Mouse (Mus musculus) liver, embryonic 13.5 days (tissue): Measurements from ENCODE around the gene Npvf. TPM values are rescaled to one million over a fixed set of nuclear protein-coding genes. Genes with fewer than 3 reads are reported as not detected.

Source experiments
- ATAC-seq: fragments of 200-750 bp; cut with Nextera tagmentation; 2 replicates; pipeline ENCODE4 v1.8.0; 2017; ENCODE audit warnings: low read depth, mild to moderate bottlenecking, moderate number of reproducible peaks, moderate library complexity
- DNase-seq: peaks from one replicate; pipeline ENCODE4 v3.0.0; 2022
- H3K27ac ChIP-seq: fragments of 300-500 bp; sonication (generic); 2 replicates; pipeline ENCODE4 v1.5.1; 2015; ENCODE audit warnings: moderate library complexity, mild to moderate bottlenecking, inconsistent platforms
- H3K27me3 ChIP-seq: fragments of 300-500 bp; sonication (generic); 2 replicates; pipeline ENCODE4 v1.6.1; 2015; ENCODE audit warnings: mild to moderate bottlenecking, inconsistent platforms
- H3K36me3 ChIP-seq: fragments of 300-500 bp; sonication (generic); 2 replicates; pipeline ENCODE4 v1.6.1; 2015; ENCODE audit warnings: mild to moderate bottlenecking, inconsistent platforms
- H3K4me1 ChIP-seq: fragments of 300-500 bp; sonication (generic); replicated peaks from 2 replicates; pipeline ENCODE4 v1.6.1; 2015; ENCODE audit warnings: inconsistent platforms
- H3K4me2 ChIP-seq: fragments of 300-500 bp; sonication (generic); 2 replicates; pipeline ENCODE4 v1.6.1; 2015; ENCODE audit warnings: inconsistent platforms, mild to moderate bottlenecking, moderate library complexity
- H3K4me3 ChIP-seq: fragments of 300-500 bp; sonication (generic); replicated peaks from 2 replicates; pipeline ENCODE4 v1.5.1; 2015; ENCODE audit warnings: mild to moderate bottlenecking, inconsistent platforms
- H3K9ac ChIP-seq: fragments of 300-500 bp; sonication (generic); 2 replicates; pipeline ENCODE4 v1.6.1; 2015; ENCODE audit warnings: mild to moderate bottlenecking, inconsistent platforms
- H3K9me3 ChIP-seq: fragments of 300-500 bp; sonication (generic); replicated peaks from 2 replicates; pipeline ENCODE4 v1.6.1; 2016; ENCODE audit warnings: inconsistent platforms
- WGBS: fragments of 180-500 bp; shearing (Covaris S2); methylation state at CpG from one replicate; pipeline ENCODE4 v1.1.7; 2015; ENCODE audit not compliant: insufficient replicate concordance; 5-methylcytosine and 5-hydroxymethylcytosine counted together
- polyA plus RNA-seq: library from polyadenylated mRNA; unstranded; fragments of >200 nt; fragmentation: Nextera tagmentation; extraction: Ambion mirVana; gene quantifications from 2 replicates; pipeline ENCODE4 v1.2.1, GENCODE M21; 2015

The Npvf gene
- polyA plus RNA-seq, 1 experiment from 2014 or later: not detected

DNA sequence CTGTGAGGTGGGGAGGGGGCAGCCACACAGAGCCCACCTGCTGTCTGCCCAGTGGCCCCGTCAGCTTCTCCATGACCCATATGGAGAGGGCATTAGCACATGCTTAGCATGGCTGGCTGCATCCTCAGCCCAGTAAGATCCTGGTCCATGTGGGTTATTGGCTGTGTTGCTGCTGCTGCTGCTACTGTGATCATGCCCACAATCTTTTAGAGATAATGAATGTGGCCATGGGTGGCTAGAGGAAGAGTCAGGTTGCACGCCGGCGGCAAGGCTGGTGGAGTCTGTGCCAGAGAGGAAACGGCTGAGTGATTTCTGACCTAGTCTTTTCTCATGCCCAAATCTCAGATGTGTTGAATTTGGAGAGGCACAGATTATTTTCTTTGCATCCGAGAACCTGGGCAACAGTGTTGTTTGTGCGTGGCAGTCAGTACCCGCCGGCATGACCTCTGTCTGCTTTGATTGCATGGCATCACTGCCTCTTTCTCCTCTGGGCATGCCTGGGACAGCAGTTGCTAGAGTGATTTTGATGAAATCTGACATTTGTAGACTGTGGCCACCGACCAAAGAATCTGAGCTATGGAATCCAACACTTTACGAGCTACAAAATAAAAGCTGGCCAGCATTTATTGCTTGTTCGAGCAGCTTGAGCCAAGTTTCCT is 8.8 kb upstream of the Npvf start:
- no peak for ATAC-seq
- no peaks in the 10 kb centered on the region for H3K36me3 ChIP-seq
- H3K9ac ChIP-seq: no peak overlapping the region
- no peak for DNase-seq
- no peak overlapping the region for H3K27ac ChIP-seq
- H3K4me1 ChIP-seq: no peaks in the 10 kb centered on the region
- no peak overlapping the region for H3K4me2 ChIP-seq
- H3K9me3 ChIP-seq: no peaks in the 10 kb centered on the region
- no peaks in the 10 kb centered on the region for H3K27me3 ChIP-seq
- 67% methylated on average over 12 of the region's 12 CpGs for WGBS
- H3K4me3 ChIP-seq: no peak overlapping the region

- no peaks in the 10 kb centered on the region for H3K36me3 ChIP-seq
- WGBS: 55% methylated on average over 7 of the region's 7 CpGs
- no peak for DNase-seq
- no peak for ATAC-seq
- H3K9me3 ChIP-seq: no peaks in the 10 kb centered on the region
- H3K9ac ChIP-seq: no peak overlapping the region
- no peak overlapping the region for H3K27ac ChIP-seq
- H3K4me3 ChIP-seq: no peak overlapping the region
- H3K4me2 ChIP-seq: no peak overlapping the region
- H3K4me1 ChIP-seq: no peaks in the 10 kb centered on the region
- no peaks in the 10 kb centered on the region for H3K27me3 ChIP-seq
Observed at GRCm38 (mm10) chr6:50661729-50662128, 7.5 kb upstream of the Npvf start.

DNA sequence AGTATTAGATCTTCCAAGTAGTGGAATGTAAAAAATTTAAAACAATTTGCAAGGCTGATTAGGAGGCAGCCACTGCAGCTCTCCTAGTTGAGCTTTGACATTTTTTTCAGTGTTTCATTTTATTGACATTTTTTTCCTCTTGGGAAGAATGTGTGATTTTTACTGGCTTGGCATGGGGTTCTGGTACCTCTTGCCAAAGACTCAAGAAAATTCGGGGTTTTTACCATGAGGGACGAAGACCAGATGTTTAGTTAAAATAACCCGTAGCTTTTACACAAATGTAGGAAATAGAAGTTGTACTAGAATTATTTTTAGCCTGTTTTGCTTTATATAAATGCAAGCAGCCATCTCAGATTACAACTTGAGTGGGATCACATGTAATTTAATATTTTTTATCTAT is 4.2 kb upstream of the Npvf start:
- whole genome bisulfite sequencing: 59% methylated on average over 3 of the region's 3 CpGs
- H3K27me3 ChIP-seq: no peaks in the 10 kb centered on the region
- no peak overlapping the region for H3K4me2 ChIP-seq
- no peak overlapping the region for H3K9ac ChIP-seq
- no peak overlapping the region for H3K27ac ChIP-seq
- DNase-seq (no peak), ATAC-seq (no peak)
- no peaks in the 10 kb centered on the region for H3K4me1 ChIP-seq
- H3K36me3 ChIP-seq: no peaks in the 10 kb centered on the region
- H3K4me3 ChIP-seq: no peak overlapping the region
- no peaks in the 10 kb centered on the region for H3K9me3 ChIP-seq

DNA sequence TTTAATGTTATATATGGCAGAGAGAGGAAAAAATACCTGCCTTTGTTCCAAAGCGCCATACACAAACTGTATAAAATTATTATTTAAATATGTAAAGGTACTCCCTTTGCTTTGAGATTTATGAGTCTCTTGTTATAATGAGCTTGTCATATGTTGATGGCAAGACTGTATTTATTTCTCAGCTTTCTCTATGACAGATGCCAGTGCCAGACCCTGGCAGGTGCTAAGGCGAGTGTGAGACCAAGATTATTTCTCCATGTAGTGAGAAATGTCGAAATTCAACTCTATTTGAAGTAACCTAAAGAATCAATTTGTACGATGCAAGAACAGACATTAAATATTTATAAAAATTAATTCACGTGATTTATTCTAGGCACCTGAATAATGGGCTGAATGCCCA is 3.8 kb upstream of the Npvf start:
- Histone ChIP-seq H3K4me1 (no peaks in the 10 kb centered on the region), H3K36me3 (no peaks in the 10 kb centered on the region), H3K27ac (no peak overlapping the region), H3K4me3 (no peak overlapping the region), H3K4me2 (no peak overlapping the region), H3K9me3 (no peaks in the 10 kb centered on the region), H3K27me3 (no peaks in the 10 kb centered on the region), H3K9ac (no peak overlapping the region)
- WGBS: 56% methylated on average over 5 of the region's 5 CpGs
- no peak for DNase-seq
- no peak for ATAC-seq

- Histone ChIP-seq H3K36me3 (no peaks in the 10 kb centered on the region), H3K9ac (no peak overlapping the region), H3K27ac (no peak overlapping the region), H3K27me3 (no peaks in the 10 kb centered on the region), H3K4me1 (no peaks in the 10 kb centered on the region), H3K4me3 (no peak overlapping the region), H3K9me3 (no peaks in the 10 kb centered on the region), H3K4me2 (no peak overlapping the region)
- DNase-seq (no peak), ATAC-seq (no peak)
- 77% methylated on average over 1 of the region's 1 CpGs for WGBS
Observed at GRCm38 (mm10) chr6:50656426-50656825, 2.2 kb upstream of the Npvf start.

DNA sequence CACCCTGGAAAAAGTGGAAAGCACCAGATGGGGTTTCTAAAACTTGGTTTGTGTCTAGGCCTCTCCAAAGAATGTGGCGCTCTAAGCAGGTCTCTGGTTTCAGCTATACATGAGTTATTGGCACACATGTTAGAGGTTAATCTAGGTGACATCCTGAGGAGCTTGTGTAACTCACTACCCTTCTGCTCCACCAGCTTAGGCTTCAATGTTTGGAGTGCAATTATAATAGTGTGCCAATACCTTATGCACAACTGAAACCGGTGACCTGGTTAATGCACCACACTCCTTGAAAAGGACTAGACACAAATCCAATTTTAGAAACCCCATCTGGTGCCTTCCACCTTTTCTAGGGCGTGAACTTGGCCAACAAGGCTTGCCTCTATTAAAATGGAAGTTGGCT is 1.7 kb upstream of the Npvf start:
- H3K4me2 ChIP-seq: no peak overlapping the region
- H3K9ac ChIP-seq: no peak overlapping the region
- no peaks in the 10 kb centered on the region for H3K4me1 ChIP-seq
- no peak overlapping the region for H3K4me3 ChIP-seq
- DNase-seq (no peak), ATAC-seq (no peak)
- H3K36me3 ChIP-seq: no peaks in the 10 kb centered on the region
- WGBS: 56% methylated on average over 3 of the region's 3 CpGs
- no peaks in the 10 kb centered on the region for H3K27me3 ChIP-seq
- H3K27ac ChIP-seq: no peak overlapping the region
- no peaks in the 10 kb centered on the region for H3K9me3 ChIP-seq

- no peaks in the 10 kb centered on the region for H3K9me3 ChIP-seq
- no peaks in the 10 kb centered on the region for H3K4me1 ChIP-seq
- WGBS: 65% methylated on average over 6 of the region's 6 CpGs
- DNase-seq: no peak
- H3K9ac ChIP-seq: no peak overlapping the region
- H3K4me2 ChIP-seq: no peak overlapping the region
- no peak overlapping the region for H3K27ac ChIP-seq
- no peak overlapping the region for H3K4me3 ChIP-seq
- H3K36me3 ChIP-seq: no peaks in the 10 kb centered on the region
- no peaks in the 10 kb centered on the region for H3K27me3 ChIP-seq
- ATAC-seq: no peak
Observed at GRCm38 (mm10) chr6:50647656-50648055, 6.6 kb downstream of the Npvf start.

- ATAC-seq (no peak), DNase-seq (no peak)
- Histone ChIP-seq H3K27ac (no peak overlapping the region), H3K9me3 (no peaks in the 10 kb centered on the region), H3K4me3 (no peak overlapping the region), H3K9ac (no peak overlapping the region), H3K4me2 (no peak overlapping the region), H3K4me1 (no peaks in the 10 kb centered on the region), H3K36me3 (no peaks in the 10 kb centered on the region), H3K27me3 (no peaks in the 10 kb centered on the region)
- WGBS: 41% methylated on average over 3 of the region's 3 CpGs
Observed at GRCm38 (mm10) chr6:50646659-50647058, 7.6 kb downstream of the Npvf start.

- no peak overlapping the region for H3K27ac ChIP-seq
- H3K9me3 ChIP-seq: no peaks in the 10 kb centered on the region
- H3K4me3 ChIP-seq: no peak overlapping the region
- H3K36me3 ChIP-seq: no peaks in the 10 kb centered on the region
- H3K4me1 ChIP-seq: no peaks in the 10 kb centered on the region
- H3K9ac ChIP-seq: no peak overlapping the region
- H3K27me3 ChIP-seq: no peaks in the 10 kb centered on the region
- DNase-seq (no peak), ATAC-seq (no peak)
- 61% methylated on average over 3 of the region's 3 CpGs for WGBS
- H3K4me2 ChIP-seq: no peak overlapping the region
Observed at GRCm38 (mm10) chr6:50644701-50645100, 9.5 kb downstream of the Npvf start.

DNA sequence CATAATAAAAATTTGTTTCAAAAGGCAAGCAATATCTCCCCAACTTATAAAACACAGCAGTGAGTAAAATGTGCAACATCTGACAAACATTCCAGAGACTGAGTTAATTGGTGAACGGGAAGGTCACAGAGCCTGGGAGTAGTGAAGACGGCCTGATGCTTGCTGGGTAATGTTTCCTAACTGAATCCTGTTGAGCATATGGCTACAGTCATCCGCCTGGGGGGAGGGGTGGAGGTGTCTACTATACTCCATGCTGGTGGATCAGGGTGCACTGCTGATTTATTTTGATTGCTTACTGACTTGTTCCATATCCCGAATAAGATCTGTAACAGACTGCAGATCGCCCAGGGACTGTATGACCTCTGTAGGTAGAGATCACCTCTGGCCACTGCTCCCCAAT is 12.3 kb downstream of the Npvf start:
- no peaks in the 10 kb centered on the region for H3K27me3 ChIP-seq
- no peak overlapping the region for H3K27ac ChIP-seq
- ATAC-seq (no peak), DNase-seq (no peak)
- no peak overlapping the region for H3K9ac ChIP-seq
- no peaks in the 10 kb centered on the region for H3K36me3 ChIP-seq
- no peak overlapping the region for H3K4me2 ChIP-seq
- no peak overlapping the region for H3K4me3 ChIP-seq
- 64% methylated on average over 5 of the region's 5 CpGs for WGBS
- H3K9me3 ChIP-seq: no peaks in the 10 kb centered on the region
- no peaks in the 10 kb centered on the region for H3K4me1 ChIP-seq

DNA sequence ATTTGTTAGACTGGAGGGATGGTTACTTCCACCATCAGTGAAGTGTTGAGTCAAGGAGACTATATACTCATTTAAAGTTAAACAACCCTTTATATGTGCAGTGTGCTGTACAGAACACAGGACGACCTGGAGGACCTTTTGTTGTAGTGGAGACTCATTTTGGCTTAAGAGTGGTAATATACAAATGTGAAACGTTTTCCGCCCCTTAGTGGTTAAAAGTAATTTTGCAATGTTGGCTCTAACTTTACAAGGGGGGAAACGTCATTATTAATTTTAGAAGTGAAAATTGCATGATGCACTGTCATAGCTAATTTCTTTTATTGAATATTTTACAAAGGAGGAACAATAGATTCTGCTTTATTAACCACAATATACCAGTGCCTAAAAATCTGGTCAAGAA is 13.9 kb downstream of the Npvf start:
- Histone ChIP-seq H3K4me1 (no peaks in the 10 kb centered on the region), H3K27ac (no peak overlapping the region), H3K36me3 (no peaks in the 10 kb centered on the region), H3K4me3 (no peak overlapping the region), H3K27me3 (no peaks in the 10 kb centered on the region), H3K4me2 (no peak overlapping the region), H3K9me3 (no peaks in the 10 kb centered on the region), H3K9ac (no peak overlapping the region)
- 50% methylated on average over 4 of the region's 4 CpGs for WGBS
- DNase-seq (no peak), ATAC-seq (no peak)

- no peaks in the 10 kb centered on the region for H3K4me1 ChIP-seq
- no peaks in the 10 kb centered on the region for H3K36me3 ChIP-seq
- 0 out of 2 replicates have a peak, but pooled peaks cover 4% of the 10 kb centered on the region for H3K9me3 ChIP-seq
- no peak for DNase-seq
- no peak overlapping the region for H3K4me2 ChIP-seq
- ATAC-seq: no peak
- no peak overlapping the region for H3K9ac ChIP-seq
- no peak overlapping the region for H3K4me3 ChIP-seq
- whole genome bisulfite sequencing: 56% methylated on average over 2 of the region's 2 CpGs
- H3K27me3 ChIP-seq: no peaks in the 10 kb centered on the region
- no peak overlapping the region for H3K27ac ChIP-seq
Observed at GRCm38 (mm10) chr6:50639656-50640055, 14.6 kb downstream of the Npvf start.
